Mouse (Mus musculus): ENCODE results near the gene Ngp. TPM values are rescaled to one million over a fixed set of nuclear protein-coding genes. Genes with fewer than 3 reads are reported as not detected.

Gene Ngp
- total RNA-seq, 2 experiments from 2014 or later, result 2,992 to 7,759 TPM

- no peak for ATAC-seq (ENCODE audit: poor library complexity, severe bottlenecking)
Measured at GRCm38 (mm10) chr9:110431241-110431640, 11.7 kb downstream of the Ngp start.

DNA sequence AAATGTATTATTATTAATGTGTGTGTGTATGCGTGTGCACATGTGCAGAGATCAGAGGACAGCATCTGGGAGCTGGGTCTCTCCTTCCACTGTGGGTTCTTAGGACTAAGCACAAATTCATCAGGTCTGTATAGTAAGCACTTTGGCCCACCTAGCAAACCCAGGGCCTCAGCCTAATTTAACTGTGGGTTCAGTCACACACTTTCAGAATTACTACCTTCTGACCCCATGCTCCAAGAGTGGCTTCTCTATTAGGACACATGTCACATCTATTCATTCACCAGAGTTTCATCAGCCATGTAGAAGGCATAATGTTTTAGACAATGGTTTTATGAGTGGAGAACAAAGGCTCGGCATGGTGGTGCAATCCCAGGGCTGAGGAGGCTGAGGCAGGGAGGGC, 13.5 kb downstream of the Ngp start:
- ATAC-seq (ENCODE audit: poor library complexity, severe bottlenecking), result no peak

DNA sequence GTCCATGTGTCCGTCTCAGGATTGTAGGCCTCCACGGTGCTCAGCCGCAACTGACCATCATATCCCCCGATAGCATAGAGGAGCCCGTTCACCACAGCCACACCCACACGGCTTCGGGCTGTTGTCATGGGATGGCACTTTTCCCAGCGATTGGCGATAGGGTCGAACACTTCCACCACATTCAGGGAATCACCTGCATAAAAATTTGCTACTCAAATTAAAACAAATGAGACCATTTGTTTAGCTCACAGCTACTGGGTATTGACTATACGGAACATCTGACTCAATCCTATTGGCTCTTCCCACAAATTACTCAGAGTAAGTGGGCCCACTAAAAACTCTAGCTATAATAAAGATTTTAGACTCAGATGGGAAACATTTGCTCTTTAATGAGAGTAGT, 16.5 kb downstream of the Ngp start:
- no peak for ATAC-seq (ENCODE audit: poor library complexity, severe bottlenecking)

DNA sequence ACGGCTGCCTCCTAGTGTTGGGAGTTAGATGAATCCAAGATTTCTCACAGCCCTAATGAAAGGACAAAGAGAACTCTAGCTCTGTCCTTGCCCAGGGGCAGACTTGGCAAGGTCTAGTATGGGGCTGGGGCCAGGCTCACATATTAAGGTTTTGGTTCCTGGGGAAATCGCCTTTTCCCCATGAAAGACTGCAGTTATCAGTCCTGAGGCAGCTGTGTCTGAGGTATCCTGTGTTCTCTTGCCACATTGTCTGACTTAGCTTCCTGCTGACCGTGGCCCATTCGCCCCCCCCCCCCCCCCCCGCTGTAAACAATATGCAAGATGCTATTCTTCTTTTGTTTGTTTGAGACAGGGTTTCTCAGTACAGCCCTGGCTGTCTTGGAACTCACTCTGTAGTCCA, 20.5 kb downstream of the Ngp start:
- ATAC-seq (ENCODE audit: poor library complexity, severe bottlenecking), result no peak

DNA sequence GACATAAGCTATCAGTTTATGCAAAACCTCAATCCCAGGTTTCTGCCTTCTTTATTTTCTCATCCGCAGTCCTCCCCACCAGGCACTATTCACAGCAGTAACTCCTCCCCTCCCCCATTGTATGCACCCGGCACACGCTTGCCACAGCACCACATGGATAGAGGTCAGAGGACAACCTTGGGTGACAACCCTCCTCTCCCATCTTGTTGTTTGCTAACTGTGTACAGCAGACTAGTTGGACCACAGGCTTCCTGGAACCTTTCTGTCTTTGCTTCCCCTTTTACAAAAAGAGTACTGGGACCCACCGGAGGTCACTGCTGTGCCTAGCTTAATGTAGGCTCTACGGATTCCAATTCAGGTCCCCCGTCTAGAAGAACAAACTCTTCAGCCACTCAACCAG, 21.0 kb downstream of the Ngp start:
- ATAC-seq (ENCODE audit: poor library complexity, severe bottlenecking), result peak; percentile 87

DNA sequence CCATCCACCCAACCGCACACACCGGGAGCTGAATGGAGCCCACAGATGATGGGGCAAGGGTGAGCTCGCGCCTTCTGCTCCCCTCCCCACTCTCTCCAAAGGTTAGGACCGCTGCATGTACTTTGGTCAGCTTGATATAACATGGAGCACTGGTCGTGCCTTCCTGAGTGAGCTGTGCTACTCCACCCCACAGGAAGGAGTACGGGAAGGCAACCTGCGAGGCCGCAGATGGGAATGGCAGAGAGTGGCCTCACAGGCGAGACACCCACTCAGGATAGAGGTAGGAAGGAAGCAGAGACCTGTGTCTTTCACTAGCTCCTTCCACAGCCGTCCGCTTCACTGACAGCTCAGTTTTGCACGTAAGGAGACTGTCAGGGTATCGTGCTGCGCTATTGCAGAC, 28.8 kb downstream of the Ngp start:
- ATAC-seq (ENCODE audit: poor library complexity, severe bottlenecking), result no peak

- peak; percentile 97 for ATAC-seq (ENCODE audit: poor library complexity, severe bottlenecking)
Measured at GRCm38 (mm10) chr9:110448857-110449617, 29.5 kb downstream of the Ngp start.

- ATAC-seq (ENCODE audit: poor library complexity, severe bottlenecking), result peak; percentile 70
Measured at GRCm38 (mm10) chr9:110452523-110452922, 33.0 kb downstream of the Ngp start.

DNA sequence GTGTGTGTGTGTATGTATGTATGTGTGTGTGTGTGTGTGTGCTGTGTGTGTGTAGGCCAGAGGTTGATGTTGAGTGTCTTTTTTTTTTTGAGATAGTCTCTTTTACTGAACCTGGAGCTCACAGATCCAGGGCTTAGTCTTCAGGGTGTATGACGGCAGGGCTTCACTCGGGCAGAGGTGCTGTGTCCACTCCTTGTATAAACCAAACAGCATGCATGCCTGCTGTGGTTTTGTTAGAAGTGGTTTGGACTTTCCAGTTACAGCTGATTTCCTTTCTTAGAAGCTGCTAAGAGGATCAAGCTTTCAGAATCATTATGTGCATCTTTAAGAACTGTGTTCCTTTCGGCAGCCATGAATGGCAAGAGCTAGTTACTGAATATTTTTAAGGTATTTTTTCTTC, 38.4 kb downstream of the Ngp start:
- no peak for ATAC-seq (ENCODE audit: poor library complexity, severe bottlenecking)

- peak; percentile 88 for ATAC-seq (ENCODE audit: poor library complexity, severe bottlenecking)
Measured at GRCm38 (mm10) chr9:110459145-110459727, 39.7 kb downstream of the Ngp start.

- ATAC-seq (ENCODE audit: poor library complexity, severe bottlenecking), result peak; percentile 22; the same call in 1 of the 2 replicates
Measured at GRCm38 (mm10) chr9:110460884-110461815, 41.6 kb downstream of the Ngp start.

- no peak for ATAC-seq (ENCODE audit: poor library complexity, severe bottlenecking)
Measured at GRCm38 (mm10) chr9:110462321-110462720, 42.8 kb downstream of the Ngp start.

GRCm38 (mm10) chr9:110463983-110464591, 44.5 kb downstream of the Ngp start:
- ATAC-seq (ENCODE audit: poor library complexity, severe bottlenecking), result peak; percentile 56

GRCm38 (mm10) chr9:110465336-110465735, 45.8 kb downstream of the Ngp start:
- ATAC-seq (ENCODE audit: poor library complexity, severe bottlenecking), result no peak

DNA sequence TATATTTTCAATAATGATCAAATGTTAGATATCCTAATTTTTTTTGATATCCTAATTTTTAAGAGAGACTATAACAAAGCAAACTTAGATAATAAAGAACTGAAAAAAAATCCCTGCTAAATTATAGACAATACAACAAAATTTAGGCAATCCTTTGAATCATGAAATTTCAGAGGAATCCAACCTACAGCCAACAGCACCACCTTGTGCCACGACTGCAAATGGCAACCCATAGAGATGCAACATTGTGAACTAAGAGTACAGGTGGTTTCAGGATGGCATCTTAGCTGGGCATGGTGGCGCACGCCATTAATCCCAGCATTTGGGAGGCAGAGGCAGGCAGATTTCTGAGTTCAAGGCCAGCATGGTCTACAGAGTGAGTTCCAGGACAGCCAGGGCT, 46.6 kb downstream of the Ngp start:
- ATAC-seq (ENCODE audit: poor library complexity, severe bottlenecking), result peak; percentile 70

Other genes with a start within 250 kb of the Ngp start
- gene Cspg5, start 176.0 kb upstream of the Ngp start, total RNA-seq (2015), result 0.05 TPM in 1 of 2 replicates, not detected in the other
- gene Cspg5, start 176.0 kb upstream of the Ngp start, total RNA-seq (2017), result 0.08 and 0.33 TPM in 2 replicates
- 4.8 and 5.1 TPM in 2 replicates for gene Elp6, start 114.6 kb upstream of the Ngp start, total RNA-seq (2015)
- gene Elp6, start 114.6 kb upstream of the Ngp start, total RNA-seq (2017), result 3.0 and 4.9 TPM in 2 replicates
- gene Scap, start 86.5 kb upstream of the Ngp start, total RNA-seq (2015), result 12.8 and 14.5 TPM in 2 replicates
- 9.4 and 18.7 TPM in 2 replicates for gene Scap, start 86.5 kb upstream of the Ngp start, total RNA-seq (2017)
- 7.2 and 11.5 TPM in 2 replicates for gene Ptpn23, start 11.5 kb upstream of the Ngp start, total RNA-seq (2015)
- gene Ptpn23, start 11.5 kb upstream of the Ngp start, total RNA-seq (2017), result 2.9 and 5.9 TPM in 2 replicates
- 19.8 and 21.9 TPM in 2 replicates for gene Klhl18, start 56.9 kb downstream of the Ngp start, total RNA-seq (2015)
- 16.7 and 18.8 TPM in 2 replicates for gene Klhl18, start 56.9 kb downstream of the Ngp start, total RNA-seq (2017)
- 1.1 and 1.6 TPM in 2 replicates for gene Kif9, start 57.2 kb downstream of the Ngp start, total RNA-seq (2015)
- gene Kif9, start 57.2 kb downstream of the Ngp start, total RNA-seq (2017), result 2.2 and 3.3 TPM in 2 replicates
- 109 and 127 TPM in 2 replicates for gene Setd2, start 112.8 kb downstream of the Ngp start, total RNA-seq (2015)
- gene Setd2, start 112.8 kb downstream of the Ngp start, total RNA-seq (2017), result 159 and 176 TPM in 2 replicates
- 4.6 and 5.2 TPM in 2 replicates for gene Nradd, start 204.7 kb downstream of the Ngp start, total RNA-seq (2015)
- gene Nradd, start 204.7 kb downstream of the Ngp start, total RNA-seq (2017), result 2.0 and 3.5 TPM in 2 replicates
- gene Nbeal2, start 234.4 kb downstream of the Ngp start, total RNA-seq (2015), result 42.1 and 52.5 TPM in 2 replicates
- 29.1 and 35.9 TPM in 2 replicates for gene Nbeal2, start 234.4 kb downstream of the Ngp start, total RNA-seq (2017)
- gene Ccdc12, start 236.8 kb downstream of the Ngp start, total RNA-seq (2015), result 204 and 210 TPM in 2 replicates
- 165 and 180 TPM in 2 replicates for gene Ccdc12, start 236.8 kb downstream of the Ngp start, total RNA-seq (2017)

Measured in megakaryocyte, adult 5-6 weeks (primary cell).